Mouse (Mus musculus): Measurements from ENCODE around the gene Gm9573. TPM values are rescaled to one million over a fixed set of nuclear protein-coding genes. Genes with fewer than 3 reads are reported as not detected.

Gm9573 gene
- total RNA-seq, 2 experiments from 2014 or later = not detected

DNA sequence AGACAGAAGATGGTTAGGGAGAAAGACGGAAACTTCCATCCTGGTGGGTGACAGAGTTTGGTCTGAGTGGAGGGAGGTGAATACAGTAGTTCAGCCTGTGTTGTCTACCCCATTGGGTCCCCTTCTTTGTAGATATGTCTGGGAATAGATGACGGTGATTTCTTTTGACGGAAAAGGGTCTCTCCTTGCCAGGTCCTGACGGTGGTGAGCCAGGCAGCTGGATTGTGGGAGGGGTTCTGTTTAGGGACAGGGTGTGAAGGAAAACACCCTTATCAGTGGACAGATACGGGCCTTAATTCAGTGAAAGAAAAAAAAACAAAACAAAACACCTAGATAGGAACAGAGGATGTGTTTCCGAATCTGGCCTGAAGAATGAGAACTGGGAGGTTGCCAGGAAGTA is 12.9 kb upstream of the Gm9573 start:
- H3K27ac ChIP-seq = no peak overlapping the region
- H3K4me3 ChIP-seq = no peak overlapping the region
- intact Hi-C loops (cut with DNase I) = no loop called here
- no peak for DNase-seq (ENCODE audit: extremely low spot score in 1 of 2, low spot score in 2 of 2)
- TF ChIP-seq CTCF (IDR thresholded peaks at IDR 0.05) = no peak

DNA sequence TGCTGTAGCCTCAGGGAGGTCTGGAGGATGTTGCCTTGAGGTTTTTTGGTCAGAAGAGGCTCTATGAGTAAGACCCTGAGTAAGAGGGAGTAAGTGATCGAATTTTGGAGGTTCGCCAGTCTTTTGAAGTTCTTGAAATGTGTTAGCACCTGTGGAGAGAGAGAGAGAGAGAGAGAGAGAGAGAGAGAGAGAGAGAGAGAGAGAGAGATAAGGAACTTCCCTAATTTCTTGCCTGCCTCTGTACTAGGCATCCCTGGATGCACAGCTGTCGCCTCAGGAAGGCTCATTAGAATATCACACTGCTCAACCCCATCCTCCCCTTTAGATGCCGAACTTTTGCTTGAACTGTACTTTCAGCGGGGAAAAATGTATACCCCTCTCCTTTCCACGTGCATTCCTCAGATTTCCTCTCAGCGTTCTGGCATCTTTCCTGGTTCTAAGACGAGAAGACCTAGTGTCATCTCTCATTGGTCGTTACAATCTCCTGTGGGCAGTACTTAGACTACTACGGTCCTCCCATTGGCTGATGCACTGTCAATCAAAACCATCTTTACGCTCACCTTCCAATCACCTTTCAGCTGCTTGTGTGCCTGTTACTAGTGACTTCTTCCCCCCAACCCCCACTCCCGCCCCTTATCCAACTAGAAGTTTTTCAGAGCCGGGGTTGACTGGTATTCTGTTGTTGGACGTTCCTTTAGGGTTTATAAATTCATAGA is 12.2 kb upstream of the Gm9573 start:
- Histone ChIP-seq H3K27ac (no peak overlapping the region), H3K4me3 (no peak overlapping the region)
- TF ChIP-seq CTCF (IDR thresholded peaks at IDR 0.05) = no peak
- DNase-seq (ENCODE audit: extremely low spot score in 1 of 2, low spot score in 2 of 2) = peak in 1 of 2 experiments; percentile 36
- intact Hi-C loops (cut with DNase I) = no loop called here

DNA sequence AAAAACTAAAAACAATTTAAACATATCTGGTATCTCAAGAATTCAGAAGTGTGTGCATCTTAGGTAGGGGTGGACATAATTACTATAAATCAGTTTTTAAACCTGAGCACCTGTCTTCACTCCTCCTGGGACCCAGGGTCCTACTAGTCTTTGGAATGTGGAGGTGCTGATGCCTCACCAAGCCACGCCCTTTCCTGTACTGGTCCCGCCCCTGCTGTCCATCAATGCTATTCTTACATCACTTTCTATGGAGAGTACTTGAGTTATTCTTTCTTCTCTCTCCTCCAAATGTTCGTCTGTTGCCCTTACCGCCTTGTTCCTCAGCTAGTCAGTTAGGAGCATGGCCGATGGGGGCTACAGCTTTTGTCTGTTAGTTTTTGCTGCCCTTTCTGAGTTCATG is 9.9 kb upstream of the Gm9573 start:
- no peak for TF ChIP-seq CTCF (IDR thresholded peaks at IDR 0.05)
- Histone ChIP-seq H3K4me3 (no peak overlapping the region), H3K27ac (peak overlapping the region; percentile 72)
- DNase-seq (ENCODE audit: extremely low spot score in 1 of 2, low spot score in 2 of 2) = peak in 1 of 2 experiments; percentile 37
- intact Hi-C loops (cut with DNase I) = no loop called here

DNA sequence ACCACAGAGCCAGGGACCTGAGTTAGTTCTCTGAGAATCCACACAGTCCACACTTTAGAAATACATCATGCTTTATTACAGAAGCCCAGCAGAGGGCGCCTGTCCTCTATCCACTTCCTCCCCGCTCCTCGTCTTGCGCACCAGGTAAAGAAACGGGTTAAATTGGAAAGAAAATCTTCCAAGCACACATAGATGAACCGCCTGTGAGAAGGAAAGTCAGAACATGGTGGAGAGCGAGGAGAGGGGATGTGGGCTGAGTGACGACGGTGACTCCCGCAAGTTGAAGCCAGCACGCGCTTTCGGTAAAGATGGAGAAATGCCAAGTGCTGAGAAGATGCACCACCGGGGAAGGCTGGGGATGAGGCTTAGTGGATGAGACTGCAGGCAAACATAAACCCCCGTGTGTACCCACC is 9.3 kb upstream of the Gm9573 start:
- intact Hi-C loops (cut with DNase I) = loop anchor here (1.0 to 2.0 kb wide), 3 partner anchors 32 to 89 kb away; partner anchors contain the start of gene Vars2
- TF ChIP-seq CTCF (IDR thresholded peaks at IDR 0.05) = peak; percentile 90
- peak; percentile 75 to 77 for DNase-seq (ENCODE audit: extremely low spot score in 1 of 2, low spot score in 2 of 2)
- Histone ChIP-seq H3K4me3 (peak overlapping the region; percentile 45), H3K27ac (peak overlapping the region; percentile 72)

DNA sequence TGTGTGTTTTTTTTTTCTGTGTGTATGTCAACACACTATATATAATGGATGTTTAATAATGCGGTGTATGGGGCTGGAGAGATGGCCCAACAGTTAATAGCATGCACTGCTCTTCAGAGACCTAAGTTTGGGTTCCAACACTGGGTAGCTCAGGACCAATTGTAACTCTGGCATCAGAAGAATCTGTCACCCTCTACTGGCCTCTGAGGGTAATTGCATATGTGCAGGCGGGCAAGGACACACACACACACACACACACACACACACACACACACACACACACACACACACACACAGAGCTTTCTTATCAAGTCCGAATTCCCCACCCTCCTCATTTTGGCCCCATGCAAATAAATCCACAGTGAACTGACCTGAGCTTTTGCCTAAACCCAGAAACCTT is 8.8 kb upstream of the Gm9573 start:
- no peak for DNase-seq (ENCODE audit: extremely low spot score in 1 of 2, low spot score in 2 of 2)
- Histone ChIP-seq H3K4me3 (no peak overlapping the region; the same call in 1 of the 2 replicates), H3K27ac (peak overlapping the region; percentile 90)
- intact Hi-C loops (cut with DNase I) = loop anchor here (1.0 to 2.0 kb wide), 3 partner anchors 32 to 90 kb away; partner anchors contain the start of gene Vars2
- TF ChIP-seq CTCF (IDR thresholded peaks at IDR 0.05) = no peak

DNA sequence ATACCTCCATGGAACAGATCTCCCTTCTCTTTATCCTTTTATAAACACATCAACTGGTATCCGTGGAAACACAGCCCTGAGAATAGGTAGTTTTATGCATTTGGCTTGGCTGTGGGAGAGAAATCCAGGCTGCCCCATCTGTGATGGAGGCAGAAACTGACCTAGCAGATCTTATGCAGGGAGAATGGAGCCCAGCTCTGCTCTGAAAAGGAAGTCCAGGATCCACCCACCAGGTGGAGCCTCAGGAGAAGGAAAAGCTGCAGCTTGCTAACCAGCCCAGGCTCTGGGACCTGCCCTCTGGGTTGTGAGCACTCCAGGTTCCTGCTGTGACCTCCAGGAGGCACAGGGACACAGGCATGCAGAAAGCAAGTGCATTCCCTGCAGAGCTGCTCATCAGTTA is 7.6 kb upstream of the Gm9573 start:
- Histone ChIP-seq H3K4me3 (no peak overlapping the region), H3K27ac (peak overlapping the region; percentile 90)
- intact Hi-C loops (cut with DNase I) = loop anchor here (2.0 kb wide), 2 partner anchors 43 to 91 kb away; no protein-coding TSS in a partner anchor
- peak; percentile 53 to 67 for DNase-seq (ENCODE audit: extremely low spot score in 1 of 2, low spot score in 2 of 2)
- TF ChIP-seq CTCF (IDR thresholded peaks at IDR 0.05) = peak; percentile 55

DNA sequence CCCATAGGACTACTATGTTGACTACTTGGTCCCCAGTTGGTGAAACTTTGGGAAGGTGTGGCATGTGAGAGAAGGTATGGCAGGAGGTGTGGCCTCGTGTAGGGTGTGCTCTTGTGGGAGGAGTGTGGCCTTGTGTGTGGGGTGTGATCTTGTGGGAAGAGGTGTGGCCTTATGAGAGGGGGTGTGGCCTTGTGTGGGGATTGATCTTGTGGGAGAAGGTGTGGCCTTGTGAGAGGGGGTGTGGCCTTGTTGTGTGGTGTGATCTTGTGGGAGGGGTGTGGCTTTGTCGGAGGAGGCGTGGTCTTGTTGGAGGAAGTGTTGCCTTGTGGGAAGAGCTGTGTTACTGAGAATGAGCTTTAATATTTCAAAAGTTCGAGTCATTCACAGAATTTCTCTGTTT is 9.3 kb downstream of the Gm9573 start:
- DNase-seq (ENCODE audit: extremely low spot score in 1 of 2, low spot score in 2 of 2) = no peak
- intact Hi-C loops (cut with DNase I) = no loop called here
- no peak overlapping the region for H3K27ac ChIP-seq
- no peak overlapping the region for H3K4me3 ChIP-seq
- no peak for TF ChIP-seq CTCF (IDR thresholded peaks at IDR 0.05)

DNA sequence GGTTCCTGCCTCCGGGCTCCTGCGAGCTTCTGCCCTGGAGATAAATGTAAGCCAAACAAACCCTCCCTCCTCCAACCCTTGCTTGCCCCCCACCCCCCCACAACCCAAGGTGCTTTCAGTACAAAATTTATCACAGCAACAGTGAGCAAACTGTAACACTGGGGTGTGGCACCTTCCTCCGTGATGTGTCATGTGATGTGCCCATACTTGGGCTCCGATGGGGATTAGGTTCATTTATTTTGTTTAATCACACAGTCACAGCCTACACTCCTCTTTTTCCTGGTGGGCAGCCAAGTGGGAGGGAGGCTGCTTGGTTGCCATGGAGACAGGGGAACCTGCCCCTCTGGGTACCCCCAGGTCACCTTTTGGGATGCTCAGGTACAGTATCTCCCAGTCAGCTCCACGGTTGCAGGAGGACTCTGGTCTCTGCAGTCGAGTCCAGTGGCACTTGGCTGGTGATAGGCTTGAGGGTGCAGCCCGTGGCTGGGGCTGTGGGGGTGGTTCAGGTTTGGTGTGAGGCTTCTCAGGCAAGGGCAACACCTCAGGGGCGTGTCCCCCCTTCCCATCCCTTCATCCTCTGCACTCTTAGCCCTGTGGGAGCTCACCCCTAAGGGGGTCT is 24.6 kb downstream of the Gm9573 start:
- no peak overlapping the region for H3K27ac ChIP-seq
- no peak overlapping the region for H3K4me3 ChIP-seq
- no peak for DNase-seq (ENCODE audit: extremely low spot score in 1 of 2, low spot score in 2 of 2)
- TF ChIP-seq CTCF (IDR thresholded peaks at IDR 0.05) = no peak
- intact Hi-C loops (cut with DNase I) = no loop called here

DNA sequence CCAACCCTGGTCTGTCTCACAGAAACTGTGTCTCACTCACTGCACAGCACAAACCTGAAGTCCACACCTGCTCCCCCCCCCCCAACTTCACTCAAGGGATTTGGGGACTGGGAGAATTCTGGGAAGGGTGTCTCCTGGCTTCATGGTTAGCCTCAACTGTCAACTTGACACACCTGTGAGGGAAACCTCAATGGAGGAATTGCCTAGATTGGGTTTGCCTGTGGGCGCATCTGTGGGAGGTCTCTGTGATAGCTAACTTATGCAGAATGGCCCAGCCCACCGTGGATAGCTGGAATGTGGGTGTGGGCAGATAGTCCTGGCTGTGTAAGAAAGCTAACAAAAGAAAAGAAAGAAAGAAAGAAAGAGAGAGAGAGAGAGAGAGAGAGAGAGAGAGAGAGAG is 25.2 kb downstream of the Gm9573 start, which contains the start of gene Sfta2:
Sfta2 (plus strand) TSS at position 301 of the 400 bp plus-strand sequence.
- H3K27ac ChIP-seq = no peak within 1 kb of the TSS
- no peak for DNase-seq (ENCODE audit: extremely low spot score in 1 of 2, low spot score in 2 of 2)
- intact Hi-C loops (cut with DNase I) = no loop called here
- no peak for TF ChIP-seq CTCF (IDR thresholded peaks at IDR 0.05)
- H3K4me3 ChIP-seq = no peak within 1 kb of the TSS

DNA sequence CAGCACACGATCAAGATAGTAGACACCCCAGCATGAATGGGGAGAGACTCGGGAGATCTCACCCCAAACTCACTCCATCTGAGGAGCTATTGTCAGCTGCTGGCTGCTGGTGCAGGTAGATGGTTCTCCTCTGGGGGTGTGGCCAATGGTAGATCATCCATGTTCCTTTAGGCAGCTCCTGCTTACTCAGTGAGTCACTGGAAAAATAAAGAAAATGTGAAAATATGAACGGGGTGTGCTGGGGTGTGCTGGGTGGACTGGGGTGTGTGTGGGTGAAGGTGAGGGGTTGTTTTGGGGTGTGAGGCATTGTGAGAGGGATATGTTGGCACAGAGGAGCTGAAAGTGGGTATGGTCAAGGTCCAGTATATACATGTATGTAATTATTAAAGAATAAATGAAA is 29.0 kb downstream of the Gm9573 start:
- Histone ChIP-seq H3K4me3 (no peak overlapping the region), H3K27ac (no peak overlapping the region)
- DNase-seq (ENCODE audit: extremely low spot score in 1 of 2, low spot score in 2 of 2) = no peak
- intact Hi-C loops (cut with DNase I) = no loop called here
- TF ChIP-seq CTCF (IDR thresholded peaks at IDR 0.05) = no peak

DNA sequence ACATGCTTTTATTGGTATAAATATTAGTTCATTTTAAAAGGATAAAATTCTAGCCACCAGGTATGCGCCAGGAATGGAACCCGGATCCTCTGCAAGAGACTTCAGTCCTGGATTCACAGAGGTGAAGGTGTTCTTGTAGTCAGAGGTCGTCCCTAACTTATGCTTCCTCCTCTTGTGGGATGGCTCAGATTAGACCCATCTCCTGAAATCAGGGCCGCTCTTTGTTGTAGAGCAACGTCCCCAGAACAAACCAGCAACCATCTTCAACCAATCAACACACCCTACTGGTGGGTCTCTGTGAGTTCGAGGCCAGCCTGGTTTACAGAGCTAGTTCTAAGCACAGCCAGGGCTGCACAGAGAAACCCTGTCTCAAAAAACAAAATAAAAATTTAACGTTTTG is 32.0 kb downstream of the Gm9573 start:
- Histone ChIP-seq H3K27ac (no peak overlapping the region), H3K4me3 (no peak overlapping the region)
- intact Hi-C loops (cut with DNase I) = no loop called here
- no peak for DNase-seq (ENCODE audit: extremely low spot score in 1 of 2, low spot score in 2 of 2)
- TF ChIP-seq CTCF (IDR thresholded peaks at IDR 0.05) = no peak

DNA sequence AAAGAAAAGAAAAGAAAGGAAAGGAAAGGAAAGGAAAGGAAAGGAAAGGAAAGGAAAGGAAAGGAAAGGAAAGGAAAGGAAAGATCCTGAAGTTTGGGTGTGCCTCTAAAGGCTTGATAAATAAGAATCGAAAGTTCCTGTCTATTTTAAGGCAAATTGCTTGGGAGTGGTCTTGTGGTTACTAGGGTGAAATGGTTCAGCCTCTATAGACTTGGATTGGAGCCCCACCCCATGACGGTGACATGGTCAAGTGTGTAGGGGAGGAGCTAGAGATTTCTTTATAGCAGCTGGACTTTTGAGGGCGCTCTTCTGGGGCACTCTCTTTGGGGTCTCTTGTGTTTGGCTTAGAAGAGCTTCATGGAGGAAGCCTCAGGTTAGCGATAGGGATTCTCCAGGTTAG is 32.7 kb downstream of the Gm9573 start:
- intact Hi-C loops (cut with DNase I) = no loop called here
- no peak for TF ChIP-seq CTCF (IDR thresholded peaks at IDR 0.05)
- no peak for DNase-seq (ENCODE audit: extremely low spot score in 1 of 2, low spot score in 2 of 2)
- H3K27ac ChIP-seq = no peak overlapping the region
- no peak overlapping the region for H3K4me3 ChIP-seq
